Mouse (Mus musculus) liver, postnatal 0 days (tissue): ENCODE data around the gene Gm20388.

ENCODE experiments used
- CTCF ChIP-seq: sonication (generic); IDR thresholded peaks from 2 replicates; pipeline ENCODE4 v1.5.1; 2016; ENCODE audit warnings: antibody characterized with exemption, low read depth
- EP300 ChIP-seq: IDR thresholded peaks from 2 replicates; pipeline ENCODE4 v1.6.1; 2016; ENCODE audit warnings: antibody characterized with exemption, low read depth, mild to moderate bottlenecking

- no peak for TF ChIP-seq CTCF
- TF ChIP-seq EP300 = no peak
Measured at GRCm38 (mm10) chr8:120004705-120005381, 94.2 kb downstream of the Gm20388 start.
